Mouse (Mus musculus) adrenal gland, adult 18-20 months (tissue): ENCODE measurements around the gene Gm7168. TPM values are rescaled to one million over a fixed set of nuclear protein-coding genes. Genes with fewer than 3 reads are reported as not detected.
"Not testable (repeated sequence)": the region's sequence is repeated elsewhere in the genome, so short reads cannot be mapped to it uniquely, and the experiment has no call there.

Source experiments
- DNase-seq, 2 experiments: peaks; one replicate each; pipeline ENCODE4 v3.0.0; 2021 to 2022; ENCODE audit warnings: low spot score in 2 of 2
- long read RNA-seq, 2 experiments: library from polyadenylated mRNA; stranded (forward); transcript quantifications; one replicate each; pipeline ENCODE4 v2.0.0; 2021
- total RNA-seq, 2 experiments: library from RNA; stranded (reverse); gene quantifications; 1 replicate in 1 of 2; 2 replicates in 1 of 2; pipeline ENCODE4 v1.2.3; 2021

Gene Gm7168
- not detected for total RNA-seq
- long read RNA-seq, experiment 1 = 0 reads
- long read RNA-seq, experiment 2 = 0 reads

GRCm38 (mm10) chr17:13948073-13948472, at the start of gene Gm7168:
Gene Gm7168, plus strand, starts transcription at chr17:13948373.
- DNase-seq = not testable (repeated sequence)

- DNase-seq = peak in 1 of 2 experiments; percentile 10
Measured at GRCm38 (mm10) chr17:13898838-13899237, 49.3 kb upstream of the Gm7168 start.

- peak; percentile 31 to 35 for DNase-seq
Measured at GRCm38 (mm10) chr17:13899241-13899640, 48.9 kb upstream of the Gm7168 start.

GRCm38 (mm10) chr17:13903793-13904192, 44.4 kb upstream of the Gm7168 start:
- DNase-seq = no peak

- DNase-seq = no peak
Measured at GRCm38 (mm10) chr17:13907082-13907481, 41.1 kb upstream of the Gm7168 start.

- no peak for DNase-seq
Measured at GRCm38 (mm10) chr17:13907681-13908080, 40.5 kb upstream of the Gm7168 start.

- DNase-seq = no peak
Measured at GRCm38 (mm10) chr17:13913951-13914350, 34.2 kb upstream of the Gm7168 start.

- no peak for DNase-seq
Measured at GRCm38 (mm10) chr17:13914531-13914930, 33.6 kb upstream of the Gm7168 start.

GRCm38 (mm10) chr17:13920771-13921170, 27.4 kb upstream of the Gm7168 start:
- no peak for DNase-seq

- no peak for DNase-seq
Measured at GRCm38 (mm10) chr17:13923418-13923817, 24.8 kb upstream of the Gm7168 start.

GRCm38 (mm10) chr17:13924588-13924987, 23.6 kb upstream of the Gm7168 start:
- peak in 1 of 2 experiments; percentile 12 for DNase-seq

GRCm38 (mm10) chr17:13925931-13926330, 22.2 kb upstream of the Gm7168 start:
- DNase-seq = no peak

GRCm38 (mm10) chr17:13930421-13930820, 17.8 kb upstream of the Gm7168 start:
- no peak for DNase-seq

GRCm38 (mm10) chr17:13935364-13935763, 12.8 kb upstream of the Gm7168 start:
- DNase-seq = not testable (repeated sequence)

GRCm38 (mm10) chr17:13937787-13938186, 10.4 kb upstream of the Gm7168 start:
- DNase-seq = no peak

- no peak for DNase-seq
Measured at GRCm38 (mm10) chr17:13938652-13939051, 9.5 kb upstream of the Gm7168 start.

- not testable (repeated sequence) for DNase-seq
Measured at GRCm38 (mm10) chr17:13939231-13939630, 8.9 kb upstream of the Gm7168 start.

GRCm38 (mm10) chr17:13940487-13940886, 7.7 kb upstream of the Gm7168 start:
- no peak for DNase-seq

- not testable (repeated sequence) for DNase-seq
Measured at GRCm38 (mm10) chr17:13951570-13951969, 3.4 kb downstream of the Gm7168 start.

- not testable (repeated sequence) for DNase-seq
Measured at GRCm38 (mm10) chr17:13958129-13958528, 10.0 kb downstream of the Gm7168 start.

- DNase-seq = not testable (repeated sequence)
Measured at GRCm38 (mm10) chr17:13962245-13962644, 14.1 kb downstream of the Gm7168 start.

GRCm38 (mm10) chr17:13965048-13965447, 16.9 kb downstream of the Gm7168 start:
- DNase-seq = not testable (repeated sequence)

- DNase-seq = not testable (repeated sequence)
Measured at GRCm38 (mm10) chr17:13969917-13970316, 21.7 kb downstream of the Gm7168 start.
